Mouse (Mus musculus) heart, postnatal 25 days (tissue): Measurements from ENCODE around the gene Il17rb. TPM values are rescaled to one million over a fixed set of nuclear protein-coding genes. Genes with fewer than 3 reads are reported as not detected.
A peak's percentile ranks its signal among the peaks of the same experiment; 100 is the strongest.

Source experiments
- DNase-seq: peaks from one replicate; pipeline ENCODE4 v3.0.0; 2022; ENCODE audit warnings: low spot score
- intact Hi-C: fragments of 180-260 bp; cut with DNase I; formaldehyde crosslinking; loops from one replicate; pipeline ENCODE4 v1.15.1; 2025
- total RNA-seq, 2 experiments: library from RNA; stranded (reverse); gene quantifications; 2 replicates each; pipeline ENCODE4 v1.2.3; 2021

The Il17rb gene
- total RNA-seq, result under 1 TPM; 0.17 to 0.21 TPM

- intact Hi-C loops, result no loop called here
- DNase-seq, result no peak
Observed at GRCm38 (mm10) chr14:30008733-30009575, at the start of gene Il17rb, which contains the start of gene Chdh. Gene Il17rb (minus strand): TSS chr14:30008896. Gene Chdh (plus strand): TSS chr14:30009023.

DNA sequence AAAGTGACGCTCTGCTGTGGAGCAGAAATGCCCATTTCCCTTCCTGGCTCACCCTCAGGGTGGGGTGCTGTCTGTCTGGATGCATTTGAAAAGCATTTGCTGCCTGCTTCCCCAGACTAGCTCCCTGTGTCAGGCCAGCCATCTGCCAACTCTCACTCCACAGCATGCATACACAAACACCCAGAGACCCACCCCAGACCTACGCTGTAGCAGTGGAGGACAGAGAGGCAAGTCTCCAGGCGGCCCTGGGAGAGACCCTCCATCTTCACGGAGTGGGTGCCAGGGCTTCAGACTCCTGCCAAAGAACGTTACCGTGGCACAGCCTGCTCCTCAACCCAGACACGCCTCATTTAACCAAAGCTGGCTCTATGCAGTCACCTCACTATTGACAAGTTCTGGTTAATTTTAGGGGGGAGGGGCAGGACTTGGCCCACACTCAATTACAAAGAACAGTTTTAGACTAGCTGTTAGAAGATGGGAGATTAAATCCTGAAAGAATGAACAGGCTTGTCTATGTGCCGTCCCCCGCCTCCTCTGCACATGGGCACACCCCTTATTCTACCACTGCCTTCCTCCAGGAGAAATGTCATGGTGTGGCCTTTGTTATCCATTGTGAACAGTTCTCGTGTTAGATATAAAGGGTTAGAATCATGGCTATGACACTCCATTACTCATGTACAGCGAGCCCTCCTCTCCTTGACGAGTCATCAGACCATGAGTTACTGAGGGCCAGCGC, 47.5 kb upstream of the Il17rb start:
- no peak for DNase-seq
- intact Hi-C loops, result no loop called here

DNA sequence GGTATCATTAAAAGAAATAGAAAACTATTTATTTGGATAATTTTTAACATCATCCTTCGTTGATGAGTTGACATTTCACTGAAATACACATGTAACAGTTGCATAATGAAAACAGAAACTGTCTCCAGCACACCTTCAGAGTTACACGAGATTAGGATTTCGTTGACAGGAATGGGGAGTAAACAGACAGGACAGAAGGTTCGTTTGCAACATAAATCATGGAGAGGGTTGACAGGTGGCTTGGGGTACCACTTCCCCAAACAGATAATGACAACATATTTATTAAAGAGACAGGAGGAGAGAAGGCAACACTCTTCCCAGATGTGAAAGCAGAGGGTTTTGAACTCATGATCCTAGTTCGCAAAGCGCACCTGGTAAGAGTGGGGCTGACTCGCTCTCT, 46.2 kb upstream of the Il17rb start:
- DNase-seq, result no peak
- intact Hi-C loops, result no loop called here

DNA sequence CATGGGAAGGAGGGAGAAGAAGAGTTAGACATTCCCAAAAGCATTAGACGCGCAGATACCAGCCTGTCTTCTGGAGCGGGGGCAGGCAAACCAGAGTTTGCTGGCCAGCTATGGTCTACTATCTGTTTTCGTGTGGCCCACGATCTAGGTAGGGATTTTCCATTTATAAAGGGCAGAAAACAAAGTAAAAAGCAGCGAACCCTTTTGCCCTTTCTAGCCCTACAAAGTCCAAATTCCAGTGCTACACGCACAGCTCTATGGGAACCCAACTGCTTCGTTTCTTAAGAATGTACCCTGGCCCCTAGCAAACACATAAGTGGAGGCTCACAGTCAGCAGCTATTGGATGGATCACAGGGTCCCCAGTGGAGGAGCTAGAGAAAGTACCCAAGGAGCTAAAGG, 41.6 kb upstream of the Il17rb start:
- DNase-seq, result no peak
- intact Hi-C loops, result no loop called here

DNA sequence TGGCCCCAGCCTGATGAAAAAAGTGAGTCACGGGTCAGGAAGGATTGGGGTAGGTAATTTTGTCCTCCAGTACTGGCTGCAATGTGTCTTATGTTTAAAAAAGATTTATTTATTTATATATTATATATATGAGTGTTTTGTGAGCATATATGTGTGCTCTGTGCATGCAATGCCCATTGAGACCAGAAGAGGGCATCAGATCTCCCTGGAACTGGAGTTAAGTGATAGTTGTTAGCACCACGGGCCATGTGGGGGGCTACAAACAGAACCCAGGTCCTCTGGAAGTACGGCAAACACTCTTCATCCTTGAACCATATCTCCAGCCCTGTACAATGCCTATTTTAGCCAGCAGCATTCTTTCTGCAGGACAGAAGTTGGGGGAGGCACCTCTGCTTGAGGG, 39.4 kb upstream of the Il17rb start:
- no peak for DNase-seq
- intact Hi-C loops, result no loop called here

GRCm38 (mm10) chr14:30046976-30047375, 38.3 kb upstream of the Il17rb start:
- no peak for DNase-seq
- intact Hi-C loops, result no loop called here

GRCm38 (mm10) chr14:30045704-30046220, 37.1 kb upstream of the Il17rb start:
- DNase-seq, result no peak

GRCm38 (mm10) chr14:30045239-30045638, 36.5 kb upstream of the Il17rb start:
- intact Hi-C loops, result no loop called here
- DNase-seq, result peak; percentile 48

More at GRCm38 (mm10) chr14:30045704-30046220, 37.1 kb upstream of the Il17rb start:
- intact Hi-C loops, result no loop called here

DNA sequence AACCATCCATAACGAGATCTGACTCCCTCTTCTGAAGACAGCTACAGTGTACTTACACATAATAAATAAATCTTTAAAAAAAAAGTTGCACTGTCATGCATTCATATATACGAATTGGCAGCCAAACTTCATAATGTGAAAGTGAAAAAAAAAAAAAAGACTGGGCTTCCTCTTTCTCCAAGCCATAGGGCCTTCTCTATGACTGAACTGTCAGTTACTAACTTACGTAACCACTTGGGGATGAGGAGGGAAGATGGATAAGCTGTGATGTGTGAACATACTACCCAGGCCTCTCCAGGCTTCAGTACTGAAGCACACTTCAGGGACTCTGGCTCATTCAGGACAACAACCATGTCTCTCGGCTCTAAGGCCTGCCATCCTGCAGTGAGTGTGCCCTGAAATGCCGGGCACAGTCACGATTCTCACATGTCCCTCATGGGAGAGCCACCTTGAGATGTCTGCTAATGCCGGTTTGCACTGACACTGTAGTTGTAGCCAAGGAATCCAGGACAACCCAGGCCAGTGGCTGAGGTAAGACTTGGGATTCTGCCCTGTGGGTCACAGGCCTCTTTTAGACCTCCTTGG, 34.8 kb upstream of the Il17rb start:
- intact Hi-C loops, result no loop called here
- DNase-seq, result no peak

DNA sequence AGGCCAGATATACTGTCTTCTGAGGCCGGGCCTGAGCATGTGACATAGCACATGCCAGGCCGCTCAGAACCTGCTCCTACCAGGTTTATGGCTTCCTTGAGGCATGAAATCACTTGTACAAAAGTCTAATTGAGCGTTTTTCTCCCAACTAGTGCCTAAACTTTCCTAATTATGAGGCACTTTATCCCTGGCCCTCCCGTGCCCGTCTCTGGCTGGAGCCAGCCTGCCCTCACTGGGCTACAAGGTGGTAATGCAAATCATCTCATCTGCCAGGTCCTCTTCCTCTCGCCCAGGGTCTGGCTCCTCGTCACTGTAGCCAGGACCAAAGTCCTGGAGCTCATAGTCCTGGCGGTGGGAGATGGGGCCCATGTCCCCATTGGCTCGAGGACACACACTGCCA, 33.1 kb upstream of the Il17rb start:
- no peak for DNase-seq
- intact Hi-C loops, result no loop called here

GRCm38 (mm10) chr14:30039413-30039812, 30.7 kb upstream of the Il17rb start:
- no peak for DNase-seq

DNA sequence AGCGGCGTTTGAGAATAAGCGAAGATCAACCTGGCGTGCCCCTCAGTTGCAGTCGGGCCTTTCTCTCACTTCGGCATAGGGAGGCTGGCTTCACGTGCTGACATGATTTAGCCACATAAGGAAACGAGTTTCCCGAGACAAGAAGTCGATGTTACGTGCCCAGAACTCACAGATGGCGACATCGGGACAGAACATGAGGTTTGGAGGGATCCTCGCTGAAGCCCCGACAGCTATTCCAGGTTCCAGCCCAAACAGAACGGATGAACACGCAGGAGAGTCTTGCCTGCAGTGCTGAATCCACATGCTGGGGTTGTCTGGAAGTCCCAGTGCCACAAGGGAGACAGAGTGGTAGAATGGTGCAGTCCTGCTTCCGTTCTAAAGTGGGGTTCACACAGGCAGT, 29.7 kb upstream of the Il17rb start:
- intact Hi-C loops, result no loop called here
- DNase-seq, result no peak

More at GRCm38 (mm10) chr14:30039413-30039812, 30.7 kb upstream of the Il17rb start:
- intact Hi-C loops, result no loop called here

DNA sequence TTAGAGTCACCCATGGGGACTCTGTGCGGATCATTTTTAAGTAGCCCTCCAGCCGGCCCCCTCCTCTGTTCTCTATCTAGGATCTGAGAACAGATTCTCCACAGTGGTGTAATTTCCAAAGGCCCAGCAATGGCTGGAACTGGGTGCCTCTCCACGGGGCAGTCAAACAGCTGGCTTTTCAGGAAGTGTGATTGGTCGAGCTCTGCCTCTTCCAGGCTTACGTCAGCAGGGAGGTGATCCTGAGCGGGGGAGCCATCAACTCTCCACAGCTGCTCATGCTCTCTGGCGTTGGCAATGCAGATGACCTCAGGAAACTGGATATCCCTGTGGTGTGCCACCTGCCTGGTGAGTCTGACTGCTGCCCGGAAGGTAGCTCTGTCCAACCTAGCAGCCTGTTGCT, 24.7 kb upstream of the Il17rb start:
- DNase-seq, result no peak
- intact Hi-C loops, result no loop called here

DNA sequence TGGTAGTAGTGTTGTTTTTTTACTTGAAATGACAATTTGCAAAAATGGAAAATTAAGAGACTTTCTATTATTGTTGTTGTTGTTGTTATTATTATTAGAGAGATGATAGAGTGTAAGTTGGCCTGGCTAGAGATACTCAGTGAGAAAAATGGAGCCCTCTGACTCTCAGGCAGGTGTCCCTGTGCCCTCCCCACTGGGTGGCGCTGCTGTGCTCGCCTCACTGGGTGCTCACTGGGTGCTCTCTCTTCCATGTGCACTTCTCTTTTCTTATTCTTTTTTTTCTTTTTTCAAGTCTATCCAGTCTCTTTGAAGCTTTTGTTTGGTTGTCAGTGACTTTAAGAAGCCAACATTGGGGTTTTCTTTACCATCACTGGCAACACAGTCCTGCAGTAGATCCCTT, 18.7 kb upstream of the Il17rb start:
- no peak for DNase-seq
- intact Hi-C loops, result no loop called here

DNA sequence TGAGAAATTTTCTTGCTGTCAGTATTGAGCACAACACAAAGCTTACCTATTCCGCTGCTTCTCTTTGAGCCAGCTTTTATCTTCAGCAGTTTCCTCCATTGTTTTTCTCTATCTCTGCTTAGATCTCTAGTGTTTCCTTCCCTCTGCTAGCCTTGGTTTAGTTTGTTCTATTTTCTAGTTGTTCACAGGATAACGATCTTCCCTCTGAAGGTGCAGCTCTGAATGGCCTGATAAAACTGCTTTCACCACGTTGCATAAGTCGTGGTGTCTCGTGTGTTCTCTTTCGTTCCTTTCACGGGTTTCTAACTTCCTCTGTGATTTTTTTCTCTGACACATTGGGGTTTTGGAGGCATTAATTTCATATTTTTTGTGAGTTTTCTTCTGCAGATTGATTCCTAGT, 15.7 kb upstream of the Il17rb start:
- intact Hi-C loops, result no loop called here
- no peak for DNase-seq

DNA sequence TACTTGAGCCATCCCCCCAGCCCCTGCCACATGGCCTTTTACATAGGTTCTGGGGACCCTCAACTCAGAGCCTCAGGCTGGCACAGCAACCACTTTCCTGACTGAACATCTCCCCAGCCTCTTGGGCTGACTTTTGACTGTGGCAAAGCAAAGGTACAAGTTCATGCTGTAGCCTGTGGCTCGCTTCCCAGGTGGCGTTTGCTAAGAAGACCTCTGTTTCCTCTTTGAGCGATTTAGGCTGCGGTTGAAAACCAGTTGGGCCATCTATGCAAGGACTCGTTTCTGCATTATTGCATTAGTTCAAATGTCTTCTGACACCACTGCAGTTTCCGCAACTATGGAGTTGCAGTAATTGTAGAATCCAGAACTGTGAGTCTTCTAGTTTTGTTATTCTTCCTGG, 13.8 kb upstream of the Il17rb start:
- intact Hi-C loops, result no loop called here

GRCm38 (mm10) chr14:30019792-30020575, 11.3 kb upstream of the Il17rb start:
- intact Hi-C loops, result no loop called here
- no peak for DNase-seq

More for the DNA sequence above, 13.8 kb upstream of the Il17rb start:
- DNase-seq, result no peak

DNA sequence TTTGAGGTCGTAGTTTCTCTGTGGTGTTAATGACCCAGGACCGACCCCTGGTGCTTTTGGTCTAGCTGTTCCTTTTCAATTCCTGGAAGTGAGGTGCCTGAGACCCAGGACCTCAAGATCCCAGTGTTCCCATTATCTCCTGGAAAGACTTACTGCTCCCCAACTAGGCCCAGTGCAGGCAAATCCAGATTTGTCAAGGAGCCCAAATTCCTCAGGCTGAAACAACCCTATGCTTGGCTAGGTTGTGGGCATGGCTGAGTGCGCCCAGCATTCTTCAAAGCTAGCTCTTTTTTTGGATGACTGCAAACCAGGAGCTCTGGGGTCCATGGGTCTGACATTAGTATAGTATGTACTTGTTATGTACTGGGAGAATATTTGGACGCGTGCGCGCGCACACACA, 10.7 kb upstream of the Il17rb start:
- DNase-seq, result no peak
- intact Hi-C loops, result no loop called here

- DNase-seq, result no peak
- intact Hi-C loops, result no loop called here
Observed at GRCm38 (mm10) chr14:30018846-30019245, 10.2 kb upstream of the Il17rb start.

DNA sequence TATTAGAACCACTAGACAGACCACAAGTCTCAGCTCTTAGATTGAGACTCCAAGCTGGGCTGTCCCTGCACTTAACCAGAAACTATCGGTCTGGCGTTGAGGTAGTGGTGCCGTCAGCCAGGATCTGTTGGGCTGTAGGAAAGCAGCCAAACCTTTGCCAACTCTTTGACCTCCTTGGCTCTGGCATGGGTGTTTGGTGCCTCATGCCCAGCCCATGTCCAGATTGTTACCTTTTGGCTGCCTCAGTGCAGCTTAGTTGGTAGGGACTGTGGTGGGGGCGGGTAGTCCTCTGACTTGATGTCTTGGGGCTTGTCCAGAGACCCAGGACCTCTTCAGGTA, 9.7 kb upstream of the Il17rb start:
- no peak for DNase-seq

More for the DNA sequence above, 9.7 kb upstream of the Il17rb start:
- intact Hi-C loops, result no loop called here
